Mouse (Mus musculus): ENCODE data around the gene Entpd8.

- no peak for TF ChIP-seq CTCF (IDR thresholded peaks at IDR 0.05; ENCODE audit: extremely low read depth, insufficient read depth, insufficient read length, insufficient replicate concordance)
- no peak for TF ChIP-seq POLR2A (IDR thresholded peaks at IDR 0.05; ENCODE audit: low read depth, low read length)
These were observed 40.9 kb downstream of the Entpd8 start for GRCm38 (mm10) chr2:25120963-25121362.
